Mouse (Mus musculus): Measurements from ENCODE around the gene Tmem183a. TPM values are rescaled to one million over a fixed set of nuclear protein-coding genes. Genes with fewer than 3 reads are reported as not detected.

The Tmem183a gene
- total and polyA plus RNA-seq, 3 experiments: 54.2 to 131 (median 82.7) TPM

DNA sequence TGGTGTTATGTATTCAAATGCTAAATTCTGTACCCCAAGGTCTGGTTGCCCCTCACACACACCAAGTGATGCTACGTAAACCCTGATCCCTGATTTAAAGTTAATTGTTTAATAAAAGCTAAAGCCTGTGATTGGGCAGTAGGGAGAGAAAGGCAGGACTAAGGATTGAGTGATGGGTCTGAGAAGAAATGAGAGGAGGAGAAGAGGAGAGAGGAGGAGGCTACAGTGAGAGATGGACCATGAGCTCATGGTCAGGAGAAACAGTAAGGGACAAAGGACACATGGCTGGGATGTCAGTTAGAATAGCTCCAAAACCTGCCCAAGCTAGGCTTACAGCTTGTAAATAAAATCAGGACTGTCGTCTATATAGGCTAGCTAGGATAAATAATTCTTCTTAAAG, 19.3 kb upstream of the Tmem183a start:
- H3K9me3 ChIP-seq (replicated peaks; ENCODE audit: insufficient read depth, low read length): no peaks in the 10 kb centered on the region
- DNase-seq (ENCODE audit: low read depth, low spot score): no peak
- H3K4me1 ChIP-seq (ENCODE audit: control insufficient read depth in 1 of 2, insufficient read depth in 2 of 2, low read length in 2 of 2): no peaks in the 10 kb centered on the region
- H3K27ac ChIP-seq (ENCODE audit: control insufficient read depth, low read depth, low read length): no peak overlapping the region
- H3K79me2 ChIP-seq (ENCODE audit: control insufficient read depth, insufficient read depth, low read length, poor library complexity): no peaks in the 10 kb centered on the region
- no peak for TF ChIP-seq CTCF (IDR thresholded peaks at IDR 0.05 in 2 of 3, conservative IDR thresholded peaks at IDR 0.05 in 1 of 3; ENCODE audit: control insufficient read depth in 1 of 3, insufficient read depth in 1 of 3, low read depth in 2 of 3, low read length in 3 of 3, poor library complexity in 1 of 3, severe bottlenecking in 1 of 3)
- no peak for TF ChIP-seq MYC (IDR thresholded peaks at IDR 0.05; ENCODE audit: low read depth, low read length)
- no peak for TF ChIP-seq HCFC1 (IDR thresholded peaks at IDR 0.05; ENCODE audit: low read depth, low read length)
- no peak for TF ChIP-seq MAZ (IDR thresholded peaks at IDR 0.05; ENCODE audit: low read depth, low read length)
- TF ChIP-seq GABPA (IDR thresholded peaks at IDR 0.05; ENCODE audit: low read depth, low read length): no peak
- TF ChIP-seq POLR2AphosphoS5 (IDR thresholded peaks at IDR 0.05; ENCODE audit: borderline replicate concordance, low read depth, low read length): no peak
- no peak for TF ChIP-seq CHD2 (IDR thresholded peaks at IDR 0.05; ENCODE audit: low read length)
- no peak for TF ChIP-seq CHD1 (IDR thresholded peaks at IDR 0.05; ENCODE audit: low read depth, low read length)
- no peak for TF ChIP-seq USF1 (IDR thresholded peaks at IDR 0.05; ENCODE audit: low read depth, low read length)
- no peak for TF ChIP-seq NRF1 (IDR thresholded peaks at IDR 0.05; ENCODE audit: insufficient read depth, low read depth, low read length, poor library complexity, severe bottlenecking)
- TF ChIP-seq SIN3A (IDR thresholded peaks at IDR 0.05; ENCODE audit: low read length): no peak
- TF ChIP-seq JUND (IDR thresholded peaks at IDR 0.05; ENCODE audit: low read depth, low read length): no peak
- TF ChIP-seq KAT2A (conservative IDR thresholded peaks at IDR 0.05; ENCODE audit: low read depth, low read length): no peak
- TF ChIP-seq GATA1 (IDR thresholded peaks at IDR 0.05; ENCODE audit: low read depth, low read length): no peak
- no peak for TF ChIP-seq TCF12 (IDR thresholded peaks at IDR 0.05; ENCODE audit: low read depth, low read length)
- no peak overlapping the region for H3K4me3 ChIP-seq (ENCODE audit: control insufficient read depth in 1 of 2, insufficient read depth in 1 of 2, low read depth in 2 of 2, low read length in 2 of 2)
- H3K36me3 ChIP-seq (ENCODE audit: control insufficient read depth in 1 of 2, insufficient read depth in 2 of 2, low read length in 2 of 2): no peaks in the 10 kb centered on the region
- H3K27me3 ChIP-seq (ENCODE audit: control insufficient read depth in 1 of 2, insufficient read depth in 2 of 2, low read length in 2 of 2): peaks cover 2 to 6% of the 10 kb centered on the region in 2 experiments
- H3K9ac ChIP-seq (ENCODE audit: control insufficient read depth, low read depth, low read length, poor library complexity, severe bottlenecking): no peak overlapping the region

DNA sequence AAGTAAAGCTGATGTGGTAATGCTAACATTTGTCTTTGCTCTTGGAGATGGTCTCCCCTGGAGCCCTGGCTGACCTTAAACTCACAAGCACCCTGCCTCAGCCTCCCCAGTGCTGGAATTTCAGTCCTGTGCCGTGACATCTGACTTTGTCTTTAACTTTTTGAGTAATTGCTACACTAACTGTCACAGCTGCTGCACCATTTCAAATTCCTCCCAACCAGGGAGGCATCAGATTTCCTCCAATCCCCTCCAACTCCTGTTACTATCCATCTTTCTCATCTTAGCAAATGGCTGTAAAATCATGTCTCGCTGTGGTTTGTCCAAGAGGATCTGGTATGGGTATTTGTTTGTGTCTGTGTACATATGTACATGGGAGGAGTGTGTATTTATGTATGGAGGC, 12.3 kb upstream of the Tmem183a start:
- no peak overlapping the region for H3K27ac ChIP-seq (ENCODE audit: control insufficient read depth, low read depth, low read length)
- H3K9me3 ChIP-seq (replicated peaks; ENCODE audit: insufficient read depth, low read length): no peaks in the 10 kb centered on the region
- no peaks in the 10 kb centered on the region for H3K79me2 ChIP-seq (ENCODE audit: control insufficient read depth, insufficient read depth, low read length, poor library complexity)
- no peak overlapping the region for H3K9ac ChIP-seq (ENCODE audit: control insufficient read depth, low read depth, low read length, poor library complexity, severe bottlenecking)
- H3K4me3 ChIP-seq (ENCODE audit: control insufficient read depth in 1 of 2, insufficient read depth in 1 of 2, low read depth in 2 of 2, low read length in 2 of 2): no peak overlapping the region
- H3K27me3 ChIP-seq (ENCODE audit: control insufficient read depth in 1 of 2, insufficient read depth in 2 of 2, low read length in 2 of 2): peaks cover 3 to 7% of the 10 kb centered on the region in 2 experiments
- DNase-seq (ENCODE audit: low read depth, low spot score): no peak
- no peak for TF ChIP-seq CHD2 (IDR thresholded peaks at IDR 0.05; ENCODE audit: low read length)
- no peak for TF ChIP-seq USF2 (IDR thresholded peaks at IDR 0.05; ENCODE audit: borderline replicate concordance in 1 of 2, insufficient read depth in 1 of 2, low read depth in 1 of 2, low read length in 2 of 2)
- H3K4me1 ChIP-seq (ENCODE audit: control insufficient read depth in 1 of 2, insufficient read depth in 2 of 2, low read length in 2 of 2): no peaks in the 10 kb centered on the region
- H3K36me3 ChIP-seq (ENCODE audit: control insufficient read depth in 1 of 2, insufficient read depth in 2 of 2, low read length in 2 of 2): no peaks in the 10 kb centered on the region

Data from MEL (cell line).